Mouse (Mus musculus) cortical plate, adult 2 months (tissue): ENCODE measurements around the gene Scgb2b21. TPM values are rescaled to one million over a fixed set of nuclear protein-coding genes. Genes with fewer than 3 reads are reported as not detected.
"Not testable (repeated sequence)": the region's sequence is repeated elsewhere in the genome, so short reads cannot be mapped to it uniquely, and the experiment has no call there.

Experiments
- H3K27ac ChIP-seq: fragments of 200-500 bp; 2 replicates; pipeline ENCODE4 v1.5.1; 2012; ENCODE audit warnings: low read length, control low read depth, inconsistent platforms; ENCODE audit not compliant: insufficient read depth
- H3K4me1 ChIP-seq: fragments of 200-500 bp; 2 replicates; pipeline ENCODE4 v1.6.1; 2011; ENCODE audit warnings: low read length; ENCODE audit not compliant: control insufficient read depth, insufficient read depth
- H3K4me3 ChIP-seq: fragments of 200-500 bp; 2 replicates; pipeline ENCODE4 v1.5.1; 2011; ENCODE audit warnings: mild to moderate bottlenecking, low read length, control low read depth; ENCODE audit not compliant: insufficient read depth
- CTCF ChIP-seq: fragments of 200-500 bp; IDR thresholded peaks from 2 replicates; pipeline ENCODE4 v1.5.1; 2011; ENCODE audit warnings: mild to moderate bottlenecking, control low read depth, low read length; ENCODE audit not compliant: insufficient read depth; ENCODE audit errors: extremely low read depth
- POLR2A ChIP-seq: fragments of 200-500 bp; IDR thresholded peaks from 2 replicates; pipeline ENCODE4 v1.6.1; 2011; ENCODE audit warnings: mild to moderate bottlenecking, low read length, control low read depth; ENCODE audit not compliant: insufficient read depth; ENCODE audit errors: extremely low read depth
- polyA plus RNA-seq: library from polyadenylated mRNA; depleted of rRNA; stranded (reverse); fragments of >200 nt; gene quantifications from 2 replicates; pipeline ENCODE4 v1.2.3, GENCODE M21; 2012; rRNA removed

Gene Scgb2b21
- not detected in 2 replicates for polyA plus RNA-seq

DNA sequence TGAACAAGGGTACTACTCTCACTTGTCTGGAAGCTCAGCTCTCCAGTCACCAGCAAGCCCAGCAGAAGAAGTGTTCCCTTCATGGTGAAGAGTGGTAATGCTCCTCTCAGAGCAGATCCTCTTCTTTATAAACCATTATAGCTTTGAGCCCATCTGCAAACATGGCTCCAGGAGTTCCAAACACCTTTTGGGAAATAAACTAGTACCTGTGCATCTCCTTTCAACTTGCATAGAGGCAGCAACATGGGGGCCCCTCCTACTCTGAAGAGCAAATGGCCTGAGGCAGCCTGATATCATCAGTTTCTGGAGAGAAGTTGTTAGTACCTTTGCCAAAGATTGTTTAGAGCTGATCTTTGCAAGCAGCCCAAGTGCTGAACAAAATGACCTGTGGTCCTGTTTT, at the start of gene Scgb2b21:
Scgb2b21 (minus strand) TSS at position 101 of the 400 bp plus-strand sequence.
- no peak within 1 kb of the TSS for H3K27ac ChIP-seq
- no peak within 1 kb of the TSS for H3K4me3 ChIP-seq
- no peaks in the 10 kb centered on the region for H3K4me1 ChIP-seq
- TF ChIP-seq CTCF = no peak
- TF ChIP-seq POLR2A = no peak

DNA sequence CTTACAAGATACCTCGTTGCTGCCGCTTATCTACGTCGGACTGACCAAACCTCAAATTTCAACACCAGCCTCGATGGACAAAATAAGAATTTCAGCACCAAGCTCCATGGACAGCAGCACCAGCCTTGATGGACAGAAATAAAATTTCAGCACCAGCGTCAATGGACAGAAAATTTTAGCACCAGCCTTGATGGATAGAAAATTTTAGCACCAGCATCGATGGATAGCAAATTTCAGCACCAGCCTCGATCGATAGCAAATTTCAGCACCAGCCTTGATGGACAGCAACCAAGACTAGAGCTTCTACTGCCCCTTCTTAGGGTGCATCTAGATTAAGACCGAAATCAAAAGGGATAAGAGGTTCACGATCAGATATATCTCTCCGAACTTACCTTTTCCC, 23.2 kb upstream of the Scgb2b21 start:
- not testable (repeated sequence) for H3K27ac ChIP-seq, H3K4me3 ChIP-seq, H3K4me1 ChIP-seq

Other genes with a start within 250 kb of the Scgb2b21 start
- gene Scgb2b19, start 240.1 kb downstream of the Scgb2b21 start, polyA plus RNA-seq = not detected in 2 replicates
- gene Scgb1b19, start 233.2 kb downstream of the Scgb2b21 start, polyA plus RNA-seq = not detected in 2 replicates
- not detected in 2 replicates for gene Scgb2b20, start 154.1 kb downstream of the Scgb2b21 start, polyA plus RNA-seq
- not detected in 2 replicates for gene Scgb1b20, start 147.2 kb downstream of the Scgb2b21 start, polyA plus RNA-seq
- gene Scgb2b24, start 218.9 kb upstream of the Scgb2b21 start, polyA plus RNA-seq = not detected in 2 replicates
- not detected in 2 replicates for gene Scgb1b24, start 223.3 kb upstream of the Scgb2b21 start, polyA plus RNA-seq